Mouse (Mus musculus) cerebellum, postnatal 25 days (tissue): ENCODE results near the gene Zmym5.
"Not testable (repeated sequence)": the region's sequence is repeated elsewhere in the genome, so short reads cannot be mapped to it uniquely, and the experiment has no call there.

Source experiments
- DNase-seq, 2 experiments: peaks; one replicate each; pipeline ENCODE4 v3.0.0; 2021; ENCODE audit warnings: mixed read lengths in 2 of 2

Zmym5 gene

GRCm38 (mm10) chr14:56811701-56812339, at the start of gene Zmym5:
TSS of gene Zmym5 (minus strand) at chr14:56811716.
- peak; percentile 90 to 94 for DNase-seq

- DNase-seq = no peak
Measured at GRCm38 (mm10) chr14:56849681-56850080, 38.2 kb upstream of the Zmym5 start.

DNA sequence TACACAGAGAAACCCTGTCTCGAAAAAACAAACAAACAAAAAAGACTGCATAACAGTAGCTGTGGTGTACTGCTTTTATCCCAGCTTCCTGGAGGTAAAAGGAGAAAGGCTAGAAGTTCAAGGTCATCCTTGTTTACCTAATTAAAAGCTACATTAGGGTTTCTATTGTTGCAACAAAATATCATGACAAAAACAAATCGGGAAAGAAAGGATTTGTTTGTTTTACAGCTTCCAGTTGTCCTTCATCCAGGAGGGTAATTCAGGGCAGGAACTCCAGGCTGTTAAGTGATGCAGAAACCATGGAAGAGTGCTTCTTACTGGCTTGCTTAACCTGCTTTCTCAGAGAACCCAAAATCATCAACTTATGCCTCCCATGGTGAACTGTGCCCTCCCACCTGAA, 36.8 kb upstream of the Zmym5 start:
- no peak for DNase-seq

DNA sequence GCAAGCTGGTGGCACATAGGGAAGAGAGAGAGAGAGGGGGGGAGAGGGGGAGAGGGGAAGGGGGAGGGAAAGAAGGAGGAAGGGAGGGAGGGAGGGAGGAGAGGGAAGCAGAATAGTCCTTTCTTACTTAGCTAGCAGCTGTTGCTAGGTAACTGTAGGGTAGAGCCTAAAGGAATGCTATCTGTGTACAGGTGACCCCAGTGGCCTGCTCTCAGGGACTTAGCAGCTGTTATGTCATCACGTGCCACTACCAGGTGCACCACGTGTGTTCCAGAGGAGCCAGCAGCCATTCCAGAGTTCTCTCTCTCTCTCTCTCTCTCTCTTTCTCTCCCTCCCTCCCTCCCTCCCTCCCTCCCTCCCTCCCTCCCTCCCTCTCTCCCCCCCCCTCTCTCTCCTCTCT, 33.0 kb upstream of the Zmym5 start:
- DNase-seq = no peak

DNA sequence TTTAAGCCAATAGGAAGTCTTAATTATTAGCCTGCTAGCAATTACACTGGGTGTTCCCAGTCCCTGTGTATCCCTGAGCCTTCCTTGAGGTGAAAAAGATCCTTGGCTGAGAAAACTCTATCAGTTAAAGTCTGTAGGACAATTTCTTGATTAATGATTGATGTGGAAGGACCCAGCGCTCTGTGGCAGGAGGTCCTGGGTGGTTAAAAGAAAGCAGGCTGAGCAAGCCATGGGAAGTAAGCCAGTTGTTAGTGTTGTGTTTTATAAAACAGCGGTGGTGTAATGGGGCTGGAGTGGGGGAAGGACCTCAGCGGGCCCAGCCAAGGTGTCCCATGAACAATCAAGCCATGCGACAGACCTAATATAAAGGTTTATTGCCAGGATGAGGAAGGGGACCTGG, 32.5 kb upstream of the Zmym5 start:
- DNase-seq = no peak

DNA sequence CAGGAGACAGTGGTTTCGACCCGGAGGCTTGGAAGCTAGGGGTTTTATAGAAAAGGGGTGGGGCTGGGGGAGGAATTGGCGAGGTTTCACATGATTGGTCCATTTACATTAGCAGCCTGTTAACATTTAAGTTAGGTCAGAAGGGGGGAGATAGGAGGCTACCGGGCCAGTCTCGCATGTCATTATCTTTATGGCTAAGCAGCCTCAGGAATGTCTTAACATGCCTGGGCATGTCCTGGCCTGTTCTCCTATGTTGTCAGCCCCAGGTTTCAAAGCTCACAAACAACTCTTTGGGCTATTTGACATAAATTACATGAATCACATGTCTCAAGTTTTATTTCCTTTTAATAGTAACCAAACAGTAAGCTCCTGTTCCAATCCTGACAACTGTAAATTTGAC, 23.1 kb upstream of the Zmym5 start:
- DNase-seq = not testable (repeated sequence)

DNA sequence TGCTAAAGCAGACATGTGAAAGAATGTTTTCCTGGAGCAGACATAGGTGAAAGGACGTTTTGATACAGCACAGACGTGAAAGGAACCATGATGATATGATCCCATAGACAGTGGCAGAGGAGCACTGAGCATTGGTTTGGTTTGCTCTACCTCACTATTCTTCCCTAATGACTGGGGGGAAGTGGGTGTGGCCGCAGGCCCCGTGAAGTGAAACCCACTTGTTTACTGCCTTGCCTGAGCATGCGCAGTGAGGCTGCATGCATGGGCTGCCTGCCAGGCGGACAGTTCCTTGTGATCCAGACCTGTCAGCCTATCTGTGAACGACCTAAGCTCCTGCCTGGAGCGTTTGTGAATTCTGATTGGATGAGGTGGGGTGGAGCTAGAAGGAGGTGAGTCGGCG, 21.7 kb upstream of the Zmym5 start:
- DNase-seq = not testable (repeated sequence)

DNA sequence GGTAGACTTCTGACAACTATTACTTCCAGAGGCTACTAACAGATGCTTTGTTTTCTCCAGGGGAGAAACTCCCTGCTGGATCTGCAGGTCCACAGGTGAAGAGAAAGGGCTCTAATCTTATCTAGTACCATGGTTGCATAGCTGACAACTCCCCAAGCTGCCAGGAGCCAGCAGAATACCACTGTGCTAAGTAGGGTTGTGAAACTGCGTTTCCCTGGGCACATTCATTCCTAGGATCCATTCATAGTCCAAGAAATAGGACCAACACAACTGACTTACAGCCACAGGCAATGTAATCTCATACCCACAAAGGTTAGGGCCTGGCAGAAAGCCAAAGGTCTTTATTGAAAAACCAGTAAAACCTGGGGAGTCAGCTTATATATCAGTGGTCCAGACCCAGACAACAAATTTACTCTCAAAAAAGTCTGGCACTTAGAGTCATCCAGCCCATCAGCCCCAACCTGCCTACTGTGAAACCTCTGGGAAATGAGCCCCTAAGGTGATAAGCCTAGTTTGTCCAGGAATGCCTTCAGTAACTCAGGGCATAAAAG, 21.1 kb upstream of the Zmym5 start:
- no peak for DNase-seq

- DNase-seq = no peak
Measured at GRCm38 (mm10) chr14:56832147-56832546, 20.6 kb upstream of the Zmym5 start.

- DNase-seq = no peak
Measured at GRCm38 (mm10) chr14:56830491-56831045, 19.1 kb upstream of the Zmym5 start.

DNA sequence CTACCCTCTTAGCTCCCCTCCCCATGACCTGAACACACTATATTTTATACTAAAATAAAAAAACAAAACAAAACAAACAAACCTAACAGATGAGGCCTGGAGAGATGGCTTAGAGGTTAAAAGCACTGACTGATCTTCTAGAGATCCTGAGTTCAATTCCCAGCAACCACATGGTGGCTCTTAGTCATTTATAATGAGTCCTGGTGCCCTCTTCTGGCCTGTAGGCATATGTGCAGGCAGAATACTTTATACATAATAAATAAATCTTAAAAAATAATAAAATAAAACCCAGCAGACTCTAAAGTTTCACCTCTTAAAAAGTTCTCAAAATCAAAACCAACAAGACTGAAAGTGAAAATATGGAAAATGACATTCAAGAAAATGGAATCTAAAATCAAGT, 13.0 kb upstream of the Zmym5 start:
- no peak for DNase-seq

GRCm38 (mm10) chr14:56817616-56818015, 6.1 kb upstream of the Zmym5 start:
- DNase-seq = no peak

GRCm38 (mm10) chr14:56817131-56817530, 5.6 kb upstream of the Zmym5 start:
- no peak for DNase-seq

- no peak for DNase-seq
Measured at GRCm38 (mm10) chr14:56816541-56816940, 5.0 kb upstream of the Zmym5 start.

DNA sequence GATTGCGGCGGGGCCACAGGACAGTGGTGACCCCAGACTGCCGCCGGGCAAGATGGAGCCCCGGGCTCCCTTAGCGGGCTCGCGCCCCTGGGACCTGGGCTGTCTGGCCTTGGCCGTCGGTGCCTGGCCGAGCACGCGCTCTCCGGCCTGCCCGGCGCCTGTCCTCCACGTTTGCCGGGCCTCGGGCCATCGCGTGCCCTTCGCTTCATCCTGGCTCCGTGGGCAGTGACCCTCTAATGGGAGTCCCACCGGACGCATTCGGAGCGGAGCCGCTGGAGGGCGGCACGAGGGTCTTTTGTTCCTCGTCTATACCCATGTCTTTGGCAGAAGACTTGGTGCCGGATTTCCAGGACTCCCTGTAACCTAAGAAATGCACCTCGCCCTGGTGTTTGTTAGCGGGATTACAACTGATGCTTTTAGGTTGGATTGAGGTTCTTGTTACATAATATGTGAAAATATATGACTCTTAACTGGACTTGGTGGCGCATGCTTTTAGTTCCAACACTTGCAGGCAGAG, 1.1 kb upstream of the Zmym5 start:
- peak; percentile 82 to 85 for DNase-seq

DNA sequence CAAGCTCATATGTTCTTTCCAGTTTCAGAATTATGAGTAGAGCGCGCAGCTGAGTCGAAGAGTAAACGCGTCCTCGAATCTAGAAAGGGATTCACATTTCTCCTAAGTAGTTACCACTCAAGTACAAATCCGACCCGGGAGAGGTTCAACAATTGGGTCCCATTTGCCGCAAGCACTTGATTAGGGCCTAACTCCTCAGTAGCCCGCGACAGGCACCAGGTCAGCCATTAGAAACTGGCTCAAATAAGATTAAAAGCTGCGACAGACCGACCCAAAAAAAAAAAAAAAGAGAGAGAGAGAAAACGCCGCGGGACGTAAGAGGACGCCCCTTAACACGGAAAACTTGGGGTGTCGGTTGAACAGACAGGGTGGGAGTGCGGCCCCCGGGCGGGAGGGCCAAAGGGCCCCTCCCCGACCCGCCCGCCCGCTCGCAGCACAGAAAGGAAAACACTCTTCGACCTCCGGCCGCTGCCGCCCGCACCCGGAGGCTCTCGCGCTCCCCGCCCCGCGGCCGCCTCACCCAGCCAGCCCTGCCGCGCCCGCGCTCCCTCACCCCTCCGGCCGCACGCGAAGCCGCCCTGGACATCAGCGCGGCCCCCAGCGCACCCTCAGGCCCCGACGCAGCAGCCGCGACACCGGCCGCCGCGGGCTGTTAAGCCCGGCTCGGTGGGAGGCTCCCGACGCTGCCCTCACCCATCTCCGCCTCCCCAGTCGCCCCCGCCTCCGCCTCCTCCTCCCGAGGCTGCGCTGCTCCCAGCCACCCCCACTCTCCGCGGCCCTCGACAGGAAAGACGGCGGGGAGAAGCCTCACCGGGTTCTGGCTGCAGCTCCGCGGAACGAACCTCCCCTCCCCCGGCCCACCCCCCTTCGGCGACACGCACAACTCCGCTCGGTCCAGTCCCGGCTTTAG, 480 bp downstream of the Zmym5 start:
- DNase-seq = peak; percentile 69 to 74

GRCm38 (mm10) chr14:56793243-56793642, 18.3 kb downstream of the Zmym5 start:
- DNase-seq = peak; percentile 68 to 77

- no peak for DNase-seq
Measured at GRCm38 (mm10) chr14:56784575-56784974, 26.9 kb downstream of the Zmym5 start.

- DNase-seq = no peak
Measured at GRCm38 (mm10) chr14:56778933-56779300, 32.6 kb downstream of the Zmym5 start.

DNA sequence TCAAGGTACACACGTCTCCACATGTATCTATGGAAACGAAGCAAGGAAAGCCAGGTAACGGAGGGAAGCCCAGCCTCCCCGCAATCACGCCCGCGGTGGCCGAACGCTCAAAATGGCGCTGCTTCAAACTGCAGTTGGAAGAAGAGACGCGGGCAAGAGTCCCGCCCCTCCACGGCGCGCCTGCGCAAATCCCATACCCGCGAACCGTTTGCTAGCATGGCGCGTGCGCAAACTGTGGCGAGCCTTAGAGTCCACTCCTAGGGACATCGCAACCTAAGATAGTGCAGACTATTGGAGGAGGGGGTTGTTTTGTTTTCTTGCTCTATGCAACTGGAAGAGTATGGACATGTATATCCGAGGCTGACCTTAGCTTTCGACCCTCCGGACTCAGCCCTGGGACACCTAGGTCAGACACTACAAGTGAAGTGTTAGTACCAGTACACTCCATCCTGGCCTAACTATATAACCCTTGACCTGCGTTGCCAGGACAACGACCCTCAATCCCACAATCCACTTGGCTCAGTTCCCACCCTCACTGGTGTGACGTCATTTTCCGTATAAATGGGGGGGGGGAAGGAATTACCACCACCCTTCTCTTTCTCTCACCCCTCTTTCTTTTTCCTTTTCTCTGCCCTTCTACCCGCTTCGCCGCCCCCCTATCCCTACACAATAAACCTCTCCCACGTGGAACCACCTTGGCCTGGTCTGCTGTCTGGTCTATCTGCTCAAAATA, 33.1 kb downstream of the Zmym5 start, which contains the start of gene Pspc1:
Gene Pspc1 (minus strand): TSS at position 117 of the 733 bp plus-strand sequence.
- DNase-seq = peak; percentile 97 to 98

DNA sequence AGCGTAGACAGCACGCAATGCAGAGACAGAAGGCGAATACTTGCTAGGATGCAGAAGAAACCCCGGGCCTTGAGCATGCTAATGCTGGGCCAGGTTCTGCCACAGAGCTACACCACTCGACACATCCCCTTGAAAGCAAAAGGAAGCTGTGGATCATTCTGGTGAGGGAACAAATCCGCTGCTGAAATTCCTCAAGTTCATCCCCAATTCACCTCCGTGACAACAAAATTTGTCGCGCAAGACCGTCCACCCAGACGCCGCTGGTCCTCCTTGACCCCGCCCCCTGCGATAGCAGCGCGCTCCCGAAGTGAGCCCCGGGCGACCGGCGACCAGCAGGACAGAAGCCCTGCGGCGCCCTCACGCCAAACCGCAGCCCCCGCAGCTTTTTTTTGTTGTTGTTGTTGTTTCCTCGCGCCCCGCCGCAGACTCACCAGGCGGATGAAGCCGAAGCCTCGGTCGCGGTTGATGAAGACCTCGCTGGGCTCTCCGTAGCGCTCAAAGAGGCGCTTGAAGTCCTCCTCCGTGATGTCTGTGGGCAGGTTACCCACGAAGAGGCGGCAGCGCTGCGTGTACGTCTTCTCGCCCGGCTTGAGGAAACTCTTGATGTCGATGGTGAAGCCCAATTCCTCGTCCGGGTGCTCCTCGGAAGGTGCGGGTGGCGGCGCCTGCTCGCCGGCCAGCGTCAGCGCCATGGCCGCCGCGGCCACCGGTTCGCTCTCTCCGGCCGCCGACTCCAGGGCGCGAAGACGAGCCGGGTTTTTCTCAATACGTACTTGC, 34.0 kb downstream of the Zmym5 start:
- peak; percentile 80 to 84 for DNase-seq
